Mouse (Mus musculus) forebrain, embryonic 12.5 days (tissue): ENCODE measurements at regions not wholly inside any gene's neighbourhood (a gene's known extent, or its start where the extent isn't known, plus 50 kb on each side); places are given as distances from the start of the nearest gene placed in this dataset.

ENCODE experiments used
- ATAC-seq: fragments of 200-750 bp; cut with Nextera tagmentation; 2 replicates; pipeline ENCODE4 v1.8.0; 2017; ENCODE audit warnings: moderate TSS enrichment; ENCODE audit not compliant: low FRiP score
- H3K27ac ChIP-seq: fragments of 300-500 bp; sonication (generic); 2 replicates; pipeline ENCODE4 v1.5.1; 2016; ENCODE audit warnings: mild to moderate bottlenecking
- H3K27me3 ChIP-seq: fragments of 300-500 bp; sonication (generic); 2 replicates; pipeline ENCODE4 v1.6.1; 2016; ENCODE audit warnings: mild to moderate bottlenecking
- H3K36me3 ChIP-seq: fragments of 300-500 bp; sonication (generic); replicated peaks from 2 replicates; pipeline ENCODE4 v1.6.1; 2016; ENCODE audit warnings: mild to moderate bottlenecking
- H3K4me1 ChIP-seq: fragments of 300-500 bp; sonication (generic); 2 replicates; pipeline ENCODE4 v1.6.1; 2016
- H3K4me2 ChIP-seq: fragments of 300-500 bp; sonication (generic); 2 replicates; pipeline ENCODE4 v1.6.1; 2016; ENCODE audit warnings: mild to moderate bottlenecking, moderate library complexity
- H3K4me3 ChIP-seq: fragments of 300-500 bp; sonication (generic); replicated peaks from 2 replicates; pipeline ENCODE4 v1.5.1; 2016; ENCODE audit warnings: mild to moderate bottlenecking
- H3K9ac ChIP-seq: fragments of 300-500 bp; sonication (generic); 2 replicates; pipeline ENCODE4 v1.6.1; 2016; ENCODE audit warnings: mild to moderate bottlenecking
- H3K9me3 ChIP-seq: fragments of 300-500 bp; sonication (generic); 2 replicates; pipeline ENCODE4 v1.6.1; 2016
- whole genome bisulfite sequencing: fragments of 180-500 bp; shearing (Covaris S2); methylation state at CpG from one replicate; pipeline ENCODE4 v1.1.7; 2016; 5-methylcytosine and 5-hydroxymethylcytosine counted together

GRCm38 (mm10) chr10:105933309-105933708, 92.1 kb upstream of the Mettl25 start:
- Histone ChIP-seq H3K9me3 (no peaks in the 10 kb centered on the region), H3K27me3 (0 out of 2 replicates have a peak, but pooled peaks cover 4% of the 10 kb centered on the region), H3K27ac (no peak overlapping the region), H3K4me2 (no peak overlapping the region), H3K9ac (no peak overlapping the region), H3K36me3 (no peaks in the 10 kb centered on the region), H3K4me3 (no peak overlapping the region), H3K4me1 (no peaks in the 10 kb centered on the region)
- WGBS, result 82% methylated on average over 5 of the region's 5 CpGs
- no peak for ATAC-seq

DNA sequence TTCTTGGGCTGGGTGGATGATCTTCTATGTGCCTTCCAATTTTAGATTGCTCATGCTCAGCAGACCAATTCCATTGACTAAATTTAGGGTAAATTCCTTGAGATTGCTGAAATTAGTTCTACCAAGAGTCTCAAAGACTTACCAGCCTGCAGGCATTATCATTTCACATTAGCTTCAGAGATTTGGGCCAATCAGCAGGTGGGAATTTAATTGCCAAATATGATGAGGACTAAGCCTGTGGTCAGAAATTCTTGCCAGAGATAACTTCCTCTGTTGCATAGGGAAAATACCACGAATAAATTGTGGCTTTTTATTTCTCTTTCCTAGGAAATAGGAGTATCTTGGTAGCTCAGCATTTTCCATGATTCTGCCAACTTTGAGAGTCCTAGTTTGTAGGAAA, 91.6 kb upstream of the Mettl25 start:
- H3K27me3 ChIP-seq, result 0 out of 2 replicates have a peak, but pooled peaks cover 4% of the 10 kb centered on the region
- H3K27ac ChIP-seq, result no peak overlapping the region
- no peak overlapping the region for H3K9ac ChIP-seq
- H3K36me3 ChIP-seq, result no peaks in the 10 kb centered on the region
- no peaks in the 10 kb centered on the region for H3K9me3 ChIP-seq
- ATAC-seq, result no peak
- no peaks in the 10 kb centered on the region for H3K4me1 ChIP-seq
- H3K4me3 ChIP-seq, result no peak overlapping the region
- H3K4me2 ChIP-seq, result no peak overlapping the region
- 64% methylated on average over 1 of the region's 1 CpGs for WGBS

DNA sequence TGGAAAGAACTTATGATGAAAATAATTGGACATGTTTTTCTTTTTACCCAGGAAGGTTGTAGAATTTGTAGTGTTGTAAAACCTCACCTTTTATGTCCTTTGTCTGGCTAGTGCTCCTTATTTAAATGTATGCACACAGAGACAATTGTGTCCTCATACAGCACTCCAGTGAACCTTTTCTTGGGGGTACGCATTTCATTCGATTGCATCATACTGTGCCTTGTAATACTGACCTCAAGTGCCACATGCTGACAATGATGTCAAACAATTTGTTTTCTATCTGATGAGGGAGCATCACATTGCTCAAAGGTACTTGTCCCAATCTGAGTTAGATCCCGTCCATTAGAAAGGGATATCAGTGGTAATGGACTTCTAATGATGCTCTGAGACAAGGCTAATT, 86.4 kb upstream of the Mettl25 start:
- Histone ChIP-seq H3K27me3 (0 out of 2 replicates have a peak, but pooled peaks cover 4% of the 10 kb centered on the region), H3K9me3 (no peaks in the 10 kb centered on the region), H3K4me1 (no peaks in the 10 kb centered on the region), H3K36me3 (no peaks in the 10 kb centered on the region), H3K4me2 (no peak overlapping the region), H3K27ac (no peak overlapping the region), H3K9ac (no peak overlapping the region), H3K4me3 (no peak overlapping the region)
- no peak for ATAC-seq
- 61% methylated on average over 3 of the region's 3 CpGs for WGBS

DNA sequence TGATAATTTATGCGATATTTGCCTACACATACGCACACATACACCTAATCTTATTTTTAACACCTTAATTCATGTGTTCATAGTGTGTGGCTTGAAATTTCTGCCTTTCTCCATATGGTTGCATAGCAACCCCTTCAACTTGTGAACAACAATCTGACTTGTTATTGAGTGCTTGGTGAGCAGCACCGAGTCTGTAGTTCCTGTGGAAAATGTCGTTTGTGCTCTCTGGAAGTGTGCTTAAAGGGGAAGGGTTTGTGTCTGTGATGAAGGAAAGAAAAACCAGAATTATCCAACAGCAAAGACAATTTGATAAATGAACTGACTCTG, 85.7 kb upstream of the Mettl25 start:
- WGBS, result 30% methylated on average over 4 of the region's 4 CpGs
- ATAC-seq, result peak; percentile 95
- H3K4me2 ChIP-seq, result no peak overlapping the region
- H3K9ac ChIP-seq, result no peak overlapping the region
- no peaks in the 10 kb centered on the region for H3K4me1 ChIP-seq
- no peak overlapping the region for H3K27ac ChIP-seq
- H3K4me3 ChIP-seq, result no peak overlapping the region
- H3K27me3 ChIP-seq, result 0 out of 2 replicates have a peak, but pooled peaks cover 4% of the 10 kb centered on the region
- no peaks in the 10 kb centered on the region for H3K36me3 ChIP-seq
- H3K9me3 ChIP-seq, result no peaks in the 10 kb centered on the region

- H3K9ac ChIP-seq, result no peak overlapping the region
- H3K4me2 ChIP-seq, result no peak overlapping the region
- 58% methylated on average over 5 of the region's 5 CpGs for WGBS
- H3K9me3 ChIP-seq, result no peaks in the 10 kb centered on the region
- H3K4me1 ChIP-seq, result no peaks in the 10 kb centered on the region
- H3K4me3 ChIP-seq, result no peak overlapping the region
- ATAC-seq, result peak; percentile 92
- H3K27ac ChIP-seq, result 0 out of 2 replicates have a peak overlapping the region, but pooled peaks have one; percentile 19
- H3K27me3 ChIP-seq, result 0 out of 2 replicates have a peak, but pooled peaks cover 4% of the 10 kb centered on the region
- no peaks in the 10 kb centered on the region for H3K36me3 ChIP-seq
Observed at GRCm38 (mm10) chr10:105926229-105926911, 85.2 kb upstream of the Mettl25 start.

DNA sequence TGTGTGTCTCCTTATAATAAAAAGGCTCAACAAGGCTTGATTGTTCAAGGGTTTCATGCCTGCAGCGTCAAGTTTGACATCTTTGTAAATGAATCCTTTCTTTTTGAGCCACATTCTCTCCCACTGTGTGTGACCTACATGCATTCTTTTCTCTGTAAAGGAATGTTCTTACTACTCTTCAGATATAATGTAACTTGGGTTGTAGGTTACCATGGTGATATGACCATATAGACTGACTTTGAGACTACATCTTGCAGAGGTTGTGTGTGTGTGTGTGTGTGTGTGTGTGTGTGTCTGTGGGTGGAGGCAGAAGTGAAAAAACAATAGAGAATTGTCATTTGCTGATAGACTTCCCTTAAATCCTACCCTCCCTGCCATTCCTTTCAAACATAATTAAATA, 58.5 kb upstream of the Mettl25 start:
- Histone ChIP-seq H3K27me3 (no peaks in the 10 kb centered on the region), H3K27ac (no peak overlapping the region), H3K9me3 (no peaks in the 10 kb centered on the region), H3K9ac (no peak overlapping the region), H3K4me1 (peaks cover 4% of the 10 kb centered on the region; the same call in 1 of the 2 replicates), H3K4me3 (no peak overlapping the region), H3K4me2 (no peak overlapping the region), H3K36me3 (no peaks in the 10 kb centered on the region)
- 19% methylated on average over 1 of the region's 1 CpGs for WGBS
- no peak for ATAC-seq

GRCm38 (mm10) chr10:105899225-105899624, 58.0 kb upstream of the Mettl25 start:
- H3K9ac ChIP-seq, result no peak overlapping the region
- no peak for ATAC-seq
- 66% methylated on average over 4 of the region's 4 CpGs for WGBS

More at GRCm38 (mm10) chr10:105899225-105899624, 58.0 kb upstream of the Mettl25 start:
- Histone ChIP-seq H3K4me1 (peaks cover 4% of the 10 kb centered on the region; the same call in 1 of the 2 replicates), H3K9me3 (no peaks in the 10 kb centered on the region), H3K27ac (no peak overlapping the region), H3K4me2 (no peak overlapping the region), H3K27me3 (no peaks in the 10 kb centered on the region), H3K36me3 (no peaks in the 10 kb centered on the region), H3K4me3 (no peak overlapping the region)
